Mouse (Mus musculus): ENCODE results near the gene Aida.
"Not testable (repeated sequence)": the region's sequence is repeated elsewhere in the genome, so short reads cannot be mapped to it uniquely, and the experiment has no call there.

Gene Aida

DNA sequence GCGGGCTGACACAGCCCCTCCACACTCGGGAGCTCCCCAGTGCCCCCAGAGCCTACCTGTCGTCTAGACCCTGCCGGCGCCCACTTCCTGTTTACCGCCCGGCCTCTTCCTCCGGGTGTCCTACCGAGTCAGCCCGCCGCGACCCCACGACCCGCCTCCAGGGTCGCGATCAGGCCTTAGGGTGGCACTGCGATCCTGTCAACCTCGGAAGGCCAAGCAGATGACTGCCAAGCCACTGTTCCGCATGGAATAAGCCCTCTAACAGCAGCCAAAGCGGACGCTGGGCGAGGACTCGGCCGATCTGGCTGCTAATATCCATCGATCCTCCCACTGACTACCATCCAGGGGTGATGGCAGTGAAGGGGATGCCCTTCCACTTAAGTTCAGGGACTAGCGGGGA is at the start of gene Aida:
Aida (plus strand) TSS at position 126 of the 400 bp plus-strand sequence.
- in situ Hi-C loops (cut with MboI), result no loop called here

DNA sequence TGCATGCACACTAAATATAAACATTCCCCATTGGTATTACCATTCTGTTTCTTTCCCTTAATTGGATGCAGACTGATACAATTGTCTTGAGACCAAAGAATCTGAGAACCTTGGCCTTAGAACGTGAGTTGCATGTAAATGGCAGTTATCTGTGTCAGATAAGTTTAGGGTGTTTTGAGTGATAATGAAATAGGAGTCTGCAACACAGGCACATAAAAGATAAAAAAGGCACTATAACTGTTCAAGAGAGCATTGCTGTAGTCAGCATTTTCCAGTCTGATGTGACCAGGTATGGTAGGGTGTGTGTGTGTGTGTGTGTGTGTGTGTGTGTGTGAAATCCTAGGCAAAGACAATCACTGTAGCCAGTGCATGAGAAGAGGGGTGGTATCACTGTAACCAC is 48.2 kb upstream of the Aida start:
- in situ Hi-C loops (cut with MboI), result no loop called here

- in situ Hi-C loops (cut with MboI), result no loop called here
Measured at GRCm38 (mm10) chr1:183250612-183251011, 45.8 kb upstream of the Aida start.

DNA sequence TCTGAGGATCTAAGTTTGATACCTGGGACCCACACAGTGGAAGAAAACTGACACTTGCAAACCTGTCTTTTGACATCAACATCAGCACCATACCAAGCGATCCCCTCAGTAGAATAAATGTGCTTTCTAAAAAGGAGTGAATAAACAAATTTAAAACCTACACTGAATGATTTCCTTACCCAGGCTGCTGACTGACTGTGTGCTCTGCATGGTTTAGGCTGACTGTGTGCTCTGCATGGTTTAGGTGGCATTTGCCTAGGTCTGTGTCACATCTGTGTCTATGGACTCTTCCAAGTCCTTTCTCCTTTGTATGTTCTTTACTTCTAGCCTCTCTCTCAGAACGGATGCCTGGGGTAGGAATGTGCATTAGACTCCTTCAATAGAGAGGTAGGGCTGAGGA is 44.6 kb upstream of the Aida start:
- in situ Hi-C loops (cut with MboI), result no loop called here

GRCm38 (mm10) chr1:183252574-183252973 is 43.8 kb upstream of the Aida start:
- in situ Hi-C loops (cut with MboI), result no loop called here

- in situ Hi-C loops (cut with MboI), result no loop called here
Measured at GRCm38 (mm10) chr1:183264145-183265008, 32.0 kb upstream of the Aida start.

DNA sequence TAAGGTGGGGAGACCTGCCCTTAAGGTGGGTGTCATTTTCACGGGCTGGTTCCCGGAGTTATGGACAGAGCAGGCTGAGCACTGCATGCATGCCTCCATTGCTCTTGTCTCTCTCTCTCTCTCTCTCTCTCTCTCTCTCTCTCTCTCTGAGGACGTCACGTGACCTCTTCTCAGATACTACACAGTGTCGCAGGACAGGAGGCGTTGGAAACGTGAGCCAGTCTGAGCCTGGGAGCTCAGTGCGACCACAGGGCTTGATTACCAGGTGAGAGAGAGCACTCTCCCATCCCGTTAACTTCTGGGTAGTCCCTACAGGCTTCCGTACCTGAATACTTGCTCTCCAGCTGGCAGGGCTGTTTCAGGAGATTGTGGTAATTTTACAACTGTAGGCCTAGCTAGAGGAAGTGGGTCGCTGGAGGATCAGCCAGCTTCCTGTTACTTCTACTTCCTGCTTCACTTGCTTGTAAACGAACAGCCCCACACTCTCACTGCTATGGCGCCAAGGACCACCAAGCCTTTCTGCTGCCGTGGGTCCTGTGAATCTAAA is 30.4 kb upstream of the Aida start:
- in situ Hi-C loops (cut with MboI), result no loop called here

- in situ Hi-C loops (cut with MboI), result no loop called here
Measured at GRCm38 (mm10) chr1:183267666-183268065, 28.7 kb upstream of the Aida start.

DNA sequence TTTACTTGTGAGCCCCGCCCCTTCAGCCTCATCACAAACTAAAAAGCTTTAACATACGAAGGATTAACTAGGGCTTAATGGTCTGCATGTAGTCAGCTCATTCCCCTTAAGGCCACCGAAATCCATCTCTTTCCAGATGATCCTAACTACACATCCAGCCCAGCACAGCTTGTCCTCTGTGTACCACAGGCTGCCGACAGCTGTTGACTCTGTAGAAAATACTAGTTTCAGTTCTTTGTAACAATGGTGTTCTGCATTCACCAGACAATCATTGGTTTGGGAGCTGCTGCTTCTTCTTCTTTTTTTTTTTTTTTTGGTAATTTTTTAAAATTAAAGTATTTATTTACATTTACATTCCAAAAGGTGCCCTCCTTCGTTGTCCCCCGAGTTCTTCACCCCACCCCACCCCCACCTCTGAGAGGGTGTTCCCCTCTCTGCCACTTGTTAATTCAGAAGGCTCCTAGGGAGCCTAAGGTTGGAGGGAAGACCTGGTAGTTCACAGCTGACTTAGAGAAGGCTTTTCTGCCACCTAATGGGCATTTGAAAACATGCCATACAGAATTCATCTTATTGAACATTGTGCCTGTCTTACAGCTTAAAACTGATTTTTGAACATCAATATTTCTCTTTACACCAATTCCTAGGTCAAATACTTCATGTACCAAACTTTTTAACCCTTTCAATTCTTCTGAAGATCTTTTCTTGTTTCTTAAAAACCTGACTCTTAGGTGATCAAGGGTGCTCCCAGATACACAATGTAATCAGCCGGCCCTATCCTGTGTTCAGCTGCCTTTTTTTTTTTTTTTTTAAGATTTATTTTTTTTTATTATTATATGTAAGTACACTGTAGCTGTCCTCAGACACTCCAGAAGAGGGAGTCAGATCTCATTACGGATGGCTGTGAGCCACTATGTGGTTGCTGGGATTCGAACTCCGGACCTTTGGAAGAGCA is 23.2 kb upstream of the Aida start:
- in situ Hi-C loops (cut with MboI), result no loop called here

DNA sequence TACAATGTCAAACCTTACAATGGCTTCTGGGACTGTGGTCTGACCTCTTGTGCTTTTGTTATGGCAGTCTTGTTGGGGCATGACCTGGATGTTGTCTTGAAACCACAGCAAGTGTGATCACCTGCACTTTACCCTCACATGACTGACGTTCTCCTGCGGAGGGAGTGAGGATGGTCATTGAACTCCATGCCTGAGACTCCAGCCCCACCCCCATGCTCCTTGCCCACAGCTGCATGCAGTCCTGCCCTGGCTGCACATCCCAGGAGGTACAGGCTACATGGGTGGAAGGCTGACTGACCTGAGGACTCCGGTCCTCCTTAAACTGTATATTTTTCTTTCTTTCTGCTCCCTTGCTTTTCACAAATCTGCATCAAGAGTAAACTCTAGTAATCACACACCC is 22.0 kb upstream of the Aida start:
- in situ Hi-C loops (cut with MboI), result no loop called here

- in situ Hi-C loops (cut with MboI), result no loop called here
Measured at GRCm38 (mm10) chr1:183275763-183276162, 20.6 kb upstream of the Aida start.

DNA sequence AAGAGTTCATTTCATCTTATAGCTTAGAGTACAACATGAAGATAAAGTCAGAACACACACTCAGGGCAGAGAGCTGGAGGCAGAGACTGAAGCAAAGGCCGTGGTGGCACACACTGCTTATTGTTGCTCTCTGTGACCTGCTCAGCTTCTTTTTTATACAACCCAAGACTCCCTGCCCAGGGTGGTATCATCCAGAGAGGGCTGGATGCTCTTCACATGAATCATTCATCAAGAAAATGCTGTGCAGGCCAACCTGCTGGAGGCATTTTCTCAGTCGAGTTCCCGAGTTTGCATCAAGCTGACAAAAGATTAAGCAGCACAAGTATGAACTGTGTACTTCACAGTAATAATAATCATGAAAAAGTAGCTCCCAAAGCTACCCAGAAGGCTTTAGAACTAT is 8.0 kb upstream of the Aida start:
- in situ Hi-C loops (cut with MboI), result no loop called here

GRCm38 (mm10) chr1:183289576-183289975 is 6.8 kb upstream of the Aida start:
- in situ Hi-C loops (cut with MboI), result no loop called here

DNA sequence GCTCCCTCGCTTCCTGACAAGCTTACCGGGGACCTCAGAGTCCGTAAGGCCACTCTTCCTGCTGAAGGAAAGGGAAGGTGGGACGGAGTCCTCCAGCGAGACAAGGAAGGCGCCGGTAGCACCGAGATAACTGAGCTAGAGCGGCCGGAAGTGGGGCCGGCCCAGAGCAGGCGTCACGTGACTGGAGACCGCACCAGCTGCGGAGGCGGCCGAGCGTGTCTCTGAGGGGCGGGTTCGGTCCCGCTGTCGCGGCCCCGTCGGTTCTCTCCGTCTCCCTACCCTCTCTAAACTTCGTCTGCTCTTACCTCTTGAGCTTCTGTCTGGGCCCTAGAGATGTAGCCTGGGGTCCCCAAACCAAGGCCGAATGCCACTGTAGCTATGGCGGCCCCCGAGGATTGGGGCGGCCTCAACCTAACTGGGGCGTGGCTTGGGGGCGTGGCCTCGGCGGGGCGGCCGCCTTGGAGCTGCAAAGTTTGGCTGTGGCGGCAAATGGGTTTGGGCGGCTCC is 540 bp downstream of the Aida start, which contains the start of gene Brox:
Brox (minus strand) TSS at position 393 of the 507 bp plus-strand sequence.
- in situ Hi-C loops (cut with MboI), result no loop called here

GRCm38 (mm10) chr1:183297473-183297885 is 1.1 kb downstream of the Aida start:
- in situ Hi-C loops (cut with MboI), result no loop called here

- in situ Hi-C loops (cut with MboI), result no loop called here
Measured at GRCm38 (mm10) chr1:183297886-183298489, 1.6 kb downstream of the Aida start.

GRCm38 (mm10) chr1:183299161-183299560 is 2.8 kb downstream of the Aida start:
- in situ Hi-C loops (cut with MboI), result no loop called here

GRCm38 (mm10) chr1:183307555-183307954 is 11.2 kb downstream of the Aida start:
- in situ Hi-C loops (cut with MboI), result no loop called here

DNA sequence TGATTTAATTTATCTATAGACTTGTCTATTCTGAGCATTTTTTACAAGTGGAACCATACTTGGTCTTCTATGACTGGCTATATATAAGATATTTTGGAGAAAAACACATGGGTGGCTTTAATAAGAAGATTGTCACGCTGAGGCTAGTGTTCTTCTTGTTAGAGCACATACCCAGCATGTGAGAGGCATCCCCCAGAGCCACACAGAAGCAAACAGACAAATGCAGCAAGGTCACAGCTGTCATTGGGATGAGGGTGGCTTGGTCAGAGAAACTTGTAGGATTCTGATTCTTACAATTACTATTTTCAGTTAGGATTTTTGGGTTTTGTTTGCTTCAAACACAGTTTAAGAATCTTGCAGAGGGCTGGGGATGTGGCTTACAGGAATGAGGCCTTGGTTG is 12.1 kb downstream of the Aida start:
- in situ Hi-C loops (cut with MboI), result no loop called here

GRCm38 (mm10) chr1:183309601-183310000 is 13.2 kb downstream of the Aida start:
- in situ Hi-C loops (cut with MboI), result not testable (repeated sequence)

DNA sequence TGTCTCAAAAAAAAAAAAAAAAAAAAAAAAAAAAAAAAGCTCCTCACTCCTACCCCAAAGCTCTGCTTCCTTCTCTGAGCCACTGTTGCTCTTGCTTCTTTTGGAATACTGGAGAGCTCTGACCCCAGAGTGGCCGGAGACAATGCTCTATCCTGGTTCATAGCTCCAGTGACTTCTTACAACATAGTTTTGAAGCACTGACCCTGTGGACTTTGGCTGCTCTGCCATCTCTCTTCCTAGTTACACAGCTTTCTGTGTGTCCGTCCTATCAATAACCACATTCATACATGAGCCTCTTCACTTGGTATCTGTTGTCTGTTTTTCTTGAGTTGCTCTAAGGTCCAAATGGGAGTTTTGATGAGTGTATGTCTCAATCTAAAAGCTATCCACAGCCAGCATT is 15.7 kb downstream of the Aida start:
- in situ Hi-C loops (cut with MboI), result no loop called here

GRCm38 (mm10) chr1:183315783-183316182 is 19.4 kb downstream of the Aida start:
- in situ Hi-C loops (cut with MboI), result no loop called here
